Comparison of ENCODE assay signal across 8 mouse cellular contexts in genomic region chr5:108270415-108270814, GRCm38 (mm10). TPM values are rescaled to one million over a fixed set of nuclear protein-coding genes. Genes with fewer than 3 reads are reported as not detected.
DNase-seq lines count a peak whose midpoint lies in the region; ATAC-seq and TF ChIP-seq lines count a peak whose summit lies in the region.

No protein-coding gene starts in this region.

- peaks cover 12% of the 10 kb centered on the region; the same call in 1 of the 2 replicates for H3K4me1 ChIP-seq in heart, embryonic 10.5 days
- 0 out of 4 replicates have a peak, but pooled peaks cover 0 to 2% of the 10 kb centered on the region in 2 experiments for H3K4me1 ChIP-seq in ES-E14 (ENCODE audit: control insufficient read depth in 2 of 2, insufficient read depth in 2 of 2, low read length in 2 of 2, poor library complexity in 1 of 2)
- H3K4me1 ChIP-seq in heart, embryonic 15.5 days (replicated peaks), result peaks cover 21% of the 10 kb centered on the region
- H3K4me1 ChIP-seq in liver, postnatal 0 days (ENCODE audit: insufficient read depth), result peaks cover 38% of the 10 kb centered on the region

- H3K27ac ChIP-seq in heart, embryonic 10.5 days, result no peak overlapping the region
- no peak overlapping the region for H3K27ac ChIP-seq in ES-E14 (ENCODE audit: insufficient read depth, low read depth, low read length, poor library complexity, severe bottlenecking)
- H3K27ac ChIP-seq in heart, embryonic 15.5 days, result no peak overlapping the region
- peak overlapping the region; percentile 95; the same call in 1 of the 2 replicates for H3K27ac ChIP-seq in liver, postnatal 0 days (ENCODE audit: low read depth)

- H3K9me3 ChIP-seq in heart, embryonic 10.5 days, result no peaks in the 10 kb centered on the region
- no peaks in the 10 kb centered on the region for H3K9me3 ChIP-seq in ES-E14 (ENCODE audit: control insufficient read depth, insufficient read depth, low read depth, low read length)
- no peaks in the 10 kb centered on the region for H3K9me3 ChIP-seq in heart, embryonic 15.5 days (replicated peaks)
- H3K9me3 ChIP-seq in liver, postnatal 0 days (ENCODE audit: low read length), result no peaks in the 10 kb centered on the region

- no peaks in the 10 kb centered on the region for H3K27me3 ChIP-seq in heart, embryonic 10.5 days (ENCODE audit: insufficient read depth, poor library complexity, severe bottlenecking)
- H3K27me3 ChIP-seq in heart, embryonic 15.5 days, result no peaks in the 10 kb centered on the region
- H3K27me3 ChIP-seq in liver, postnatal 0 days (ENCODE audit: insufficient read depth, low read length), result no peaks in the 10 kb centered on the region

- peaks cover 8% of the 10 kb centered on the region; the same call in 1 of the 2 replicates for H3K36me3 ChIP-seq in heart, embryonic 10.5 days
- H3K36me3 ChIP-seq in ES-E14 (ENCODE audit: control insufficient read depth, insufficient read depth, low read length, poor library complexity, severe bottlenecking), result no peaks in the 10 kb centered on the region; the same call in 1 of the 2 replicates
- peaks cover 4% of the 10 kb centered on the region; the same call in 1 of the 2 replicates for H3K36me3 ChIP-seq in heart, embryonic 15.5 days
- H3K36me3 ChIP-seq in liver, postnatal 0 days (replicated peaks; ENCODE audit: insufficient read depth, low read length), result peaks cover 18% of the 10 kb centered on the region

- peak overlapping the region; percentile 92 for H3K4me3 ChIP-seq in heart, embryonic 10.5 days
- peak overlapping the region; percentile 82 to 100; a peak in 2 of 4 replicates for H3K4me3 ChIP-seq in ES-E14 (ENCODE audit: insufficient read depth in 1 of 2, low read depth in 1 of 2, low read length in 2 of 2, poor library complexity in 1 of 2, severe bottlenecking in 1 of 2)
- H3K4me3 ChIP-seq in heart, embryonic 15.5 days, result peak overlapping the region; percentile 90
- peak overlapping the region; percentile 90 for H3K4me3 ChIP-seq in liver, postnatal 0 days (ENCODE audit: low read depth, low read length)

- intact Hi-C loops in heart, postnatal 25 days (cut with DNase I), result no loop called here

- peak overlapping the region; percentile 78 for H3K4me2 ChIP-seq in heart, embryonic 15.5 days
- peak overlapping the region; percentile 90 for H3K4me2 ChIP-seq in liver, postnatal 0 days (ENCODE audit: low read depth, low read length)

- 41% methylated on average over 9 of the region's 9 CpGs for WGBS in heart, embryonic 10.5 days
- 31% methylated on average over 9 of the region's 9 CpGs for WGBS in heart, embryonic 15.5 days
- 9% methylated on average over 9 of the region's 9 CpGs for WGBS in liver, postnatal 0 days (ENCODE audit: insufficient replicate concordance)

- no peak for DNase-seq in heart, embryonic 10.5 days (ENCODE audit: low spot score)
- DNase-seq in heart, postnatal 25 days (ENCODE audit: low spot score), result no peak
- no peak for DNase-seq in ES-E14 (ENCODE audit: low read depth, low spot score)
- DNase-seq in liver, postnatal 0 days, result no peak
- no peak for DNase-seq in embryo, embryonic 9.5 days (ENCODE audit: extremely low spot score)
- no peak for DNase-seq in urinary bladder, postnatal 25 days (ENCODE audit: low spot score)
- no peak for DNase-seq in adrenal gland, adult 18-20 months (ENCODE audit: low spot score in 2 of 2)

- no peak for TF ChIP-seq EP300 in liver, postnatal 0 days (IDR thresholded peaks at IDR 0.05; ENCODE audit: low read depth)

- in situ Hi-C loops in ES-E14 (cut with MboI; ENCODE audit: low sequenced_read_pairs in 2 of 2, unreplicated experiment in 2 of 2), result no loop called here

- TF ChIP-seq CTCF in liver, postnatal 0 days (IDR thresholded peaks at IDR 0.05; ENCODE audit: low read depth), result no peak

- no peak for ATAC-seq in heart, embryonic 15.5 days (replicated peaks; ENCODE audit: insufficient number of reproducible peaks, insufficient read depth, low FRiP score, low read depth)
- no peak for ATAC-seq in liver, postnatal 0 days

- peak overlapping the region; percentile 25; the same call in 1 of the 2 replicates for H3K9ac ChIP-seq in ES-E14 (ENCODE audit: insufficient read depth, low read depth, low read length, poor library complexity, severe bottlenecking)
- peak overlapping the region; percentile 8; the same call in 1 of the 2 replicates for H3K9ac ChIP-seq in heart, embryonic 15.5 days
- H3K9ac ChIP-seq in liver, postnatal 0 days (replicated peaks), result peak overlapping the region; percentile 94

TF ChIP-seq in ES-E14, 5 proteins besides CTCF, POLR2A, EP300 and RAD21:
- TF ChIP-seq ZNF384 (IDR thresholded peaks at IDR 0.05; ENCODE audit: low read depth, low read length), result no peak
- TF ChIP-seq HCFC1 (IDR thresholded peaks at IDR 0.05; ENCODE audit: borderline replicate concordance, insufficient read depth, low read length), result no peak
- TF ChIP-seq CHD2 (IDR thresholded peaks at IDR 0.05; ENCODE audit: low read depth, low read length), result no peak
- no peak for TF ChIP-seq MAFK (IDR thresholded peaks at IDR 0.05; ENCODE audit: insufficient read depth, low read depth, low read length)
- no peak for TF ChIP-seq ZC3H11A (IDR thresholded peaks at IDR 0.05; ENCODE audit: borderline replicate concordance, low read depth, low read length)

RNA-seq across cellular contexts. Expression of gene Dr1, which starts 1.7 kb away (rescaled TPM):
- polyA plus RNA-seq in heart, embryonic 10.5 days (2016; fragmentation: Nextera tagmentation; extraction: Ambion mirVana), result 29.3 and 32.9 TPM in 2 replicates
- total RNA-seq in heart, postnatal 25 days (2021), result 10 to 100 TPM; 19.2 to 22.4 TPM
- 14.5 and 22.8 TPM in 2 replicates for total RNA-seq in ES-E14 (2012; rRNA removed)
- polyA plus RNA-seq in heart, embryonic 15.5 days (2015; fragmentation: Nextera tagmentation; extraction: Ambion mirVana), result 23.9 and 24.2 TPM in 2 replicates
- 16.1 and 17.5 TPM in 2 replicates for polyA plus RNA-seq in liver, postnatal 0 days (2015; fragmentation: Nextera tagmentation; extraction: Ambion mirVana)
- 10 to 100 TPM; 30.1 to 33.7 TPM for total RNA-seq in adrenal gland, adult 18-20 months (2021)

RNA-seq across cellular contexts. Expression of gene Pigg, which starts 42.0 kb away (rescaled TPM):
- polyA plus RNA-seq in heart, embryonic 10.5 days (2016; fragmentation: Nextera tagmentation; extraction: Ambion mirVana), result 6.9 and 7.9 TPM in 2 replicates
- total RNA-seq in heart, postnatal 25 days (2021), result 10 to 100 TPM in 1 of 2 experiments, 1 to 10 TPM in 1; 9.0 to 10.7 TPM
- 17.8 and 21.8 TPM in 2 replicates for total RNA-seq in ES-E14 (2012; rRNA removed)
- polyA plus RNA-seq in heart, embryonic 15.5 days (2015; fragmentation: Nextera tagmentation; extraction: Ambion mirVana), result 5.3 and 5.7 TPM in 2 replicates
- polyA plus RNA-seq in liver, postnatal 0 days (2015; fragmentation: Nextera tagmentation; extraction: Ambion mirVana), result 1.7 and 1.9 TPM in 2 replicates
- total RNA-seq in adrenal gland, adult 18-20 months (2021), result 10 to 100 TPM; 11.4 to 14.6 TPM

Comparison
In these comparisons a context has a peak if more than half of its experiments do, and no peak if none do; other contexts are left out.
1. H3K9ac ChIP-seq: peak in every context shown above with its lines; median percentile 94 in liver, postnatal 0 days; 25 in ES-E14; 8 in heart, embryonic 15.5 days.